Mouse (Mus musculus): ENCODE measurements around the gene Olfr464. TPM values are rescaled to one million over a fixed set of nuclear protein-coding genes. Genes with fewer than 3 reads are reported as not detected.
"Not testable (repeated sequence)": the region's sequence is repeated elsewhere in the genome, so short reads cannot be mapped to it uniquely, and the experiment has no call there.

The Olfr464 gene
- polyA plus RNA-seq, 1 experiment from 2014 or later = not detected

DNA sequence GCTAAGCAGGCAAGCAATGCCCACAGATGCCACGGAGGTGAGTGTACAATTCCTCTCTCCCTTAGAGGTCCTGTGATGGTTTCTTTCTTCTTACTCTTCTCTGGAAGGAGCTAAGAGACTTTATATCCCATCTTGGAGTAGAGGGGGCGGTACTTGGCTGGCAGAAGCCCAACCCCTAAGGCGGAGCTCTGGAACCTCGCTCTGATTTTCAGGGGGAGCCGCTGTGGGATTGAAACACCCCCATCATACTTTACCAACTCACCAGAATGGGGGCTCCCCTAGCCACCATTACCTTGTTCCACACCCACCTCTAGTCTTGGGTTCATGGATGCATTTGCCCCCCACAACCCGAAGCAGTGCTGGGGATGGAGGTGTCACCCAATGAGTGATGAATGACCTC is 45.3 kb downstream of the Olfr464 start, which contains the start of gene Epx:
Gene Epx (minus strand): TSS at position 101 of the 400 bp plus-strand sequence.
- WGBS = 88% methylated on average over 6 of the region's 6 CpGs
- H3K36me3 ChIP-seq (ENCODE audit: insufficient read depth, low read length) = no peaks in the 10 kb centered on the region
- H3K27me3 ChIP-seq (ENCODE audit: insufficient read depth, low read length) = no peaks in the 10 kb centered on the region

DNA sequence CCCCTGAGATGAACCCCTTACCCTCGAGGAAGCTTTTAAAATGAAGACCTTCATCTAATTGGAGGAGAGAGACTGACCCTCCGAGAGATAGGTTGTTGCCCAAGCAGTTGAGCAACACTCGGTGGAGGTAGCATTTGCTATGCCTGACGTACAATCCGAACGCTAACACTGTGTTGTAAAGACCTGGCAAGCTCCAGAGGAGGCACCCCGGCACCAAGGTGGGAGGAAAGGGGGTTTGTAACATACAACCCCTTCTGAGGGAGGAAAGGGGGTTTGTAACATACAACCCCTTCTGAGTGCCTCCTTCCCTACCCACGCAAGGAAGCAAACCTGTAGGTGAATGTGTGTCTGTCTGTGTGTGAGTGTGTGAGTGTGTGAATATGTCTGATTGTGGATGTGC is 49.0 kb downstream of the Olfr464 start:
- WGBS = 27% methylated on average over 8 of the region's 8 CpGs
- Histone ChIP-seq H3K9me3 (ENCODE audit: low read length) (no peaks in the 10 kb centered on the region), H3K9ac (replicated peaks; ENCODE audit: low read length) (no peak overlapping the region), H3K27me3 (ENCODE audit: insufficient read depth, low read length) (no peaks in the 10 kb centered on the region), H3K4me2 (replicated peaks; ENCODE audit: low read depth, low read length) (no peak overlapping the region), H3K27ac (ENCODE audit: low read length) (no peak overlapping the region), H3K4me3 (ENCODE audit: low read length) (no peak overlapping the region), H3K36me3 (ENCODE audit: insufficient read depth, low read length) (no peaks in the 10 kb centered on the region), H3K4me1 (ENCODE audit: insufficient read depth, low read length) (no peaks in the 10 kb centered on the region)
- ATAC-seq (ENCODE audit: low FRiP score, low TSS enrichment) = no peak

More for the DNA sequence above, 45.3 kb downstream of the Olfr464 start, which contains the start of gene Epx:
- ATAC-seq (ENCODE audit: low FRiP score, low TSS enrichment) = no peak
- no peak within 1 kb of the TSS for H3K4me2 ChIP-seq (replicated peaks; ENCODE audit: low read depth, low read length)
- no peak within 1 kb of the TSS for H3K4me3 ChIP-seq (ENCODE audit: low read length)
- no peak within 1 kb of the TSS for H3K27ac ChIP-seq (ENCODE audit: low read length)
- no peaks in the 10 kb centered on the region for H3K9me3 ChIP-seq (ENCODE audit: low read length)
- no peak within 1 kb of the TSS for H3K9ac ChIP-seq (replicated peaks; ENCODE audit: low read length)
- H3K4me1 ChIP-seq (ENCODE audit: insufficient read depth, low read length) = no peaks in the 10 kb centered on the region

DNA sequence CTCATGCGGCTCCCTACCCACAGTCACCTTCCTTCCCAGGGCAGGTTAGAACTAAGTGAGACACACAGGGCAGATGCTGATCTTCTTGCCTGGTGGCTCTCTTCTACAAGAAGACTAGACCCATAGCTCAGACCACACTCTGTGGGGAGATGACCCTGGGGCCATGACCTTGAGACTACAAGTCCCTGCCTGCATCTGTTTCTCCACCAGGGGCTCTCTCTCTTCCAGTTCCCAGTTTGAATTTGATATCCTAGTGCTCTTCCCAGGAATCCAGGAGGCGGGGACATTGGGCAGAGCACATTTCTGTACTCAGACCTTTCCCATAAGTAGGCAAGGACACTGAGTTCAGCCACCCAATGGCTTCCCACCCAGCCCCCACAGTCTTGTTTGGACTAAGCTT is 50.7 kb downstream of the Olfr464 start:
- H3K27ac ChIP-seq (ENCODE audit: low read length) = no peak overlapping the region
- no peak overlapping the region for H3K4me3 ChIP-seq (ENCODE audit: low read length)
- H3K9ac ChIP-seq (replicated peaks; ENCODE audit: low read length) = no peak overlapping the region
- H3K9me3 ChIP-seq (ENCODE audit: low read length) = no peaks in the 10 kb centered on the region
- WGBS = 76% methylated on average over 2 of the region's 2 CpGs
- no peaks in the 10 kb centered on the region for H3K36me3 ChIP-seq (ENCODE audit: insufficient read depth, low read length)
- no peak overlapping the region for H3K4me2 ChIP-seq (replicated peaks; ENCODE audit: low read depth, low read length)
- ATAC-seq (ENCODE audit: low FRiP score, low TSS enrichment) = no peak
- H3K27me3 ChIP-seq (ENCODE audit: insufficient read depth, low read length) = no peaks in the 10 kb centered on the region
- H3K4me1 ChIP-seq (ENCODE audit: insufficient read depth, low read length) = no peaks in the 10 kb centered on the region

DNA sequence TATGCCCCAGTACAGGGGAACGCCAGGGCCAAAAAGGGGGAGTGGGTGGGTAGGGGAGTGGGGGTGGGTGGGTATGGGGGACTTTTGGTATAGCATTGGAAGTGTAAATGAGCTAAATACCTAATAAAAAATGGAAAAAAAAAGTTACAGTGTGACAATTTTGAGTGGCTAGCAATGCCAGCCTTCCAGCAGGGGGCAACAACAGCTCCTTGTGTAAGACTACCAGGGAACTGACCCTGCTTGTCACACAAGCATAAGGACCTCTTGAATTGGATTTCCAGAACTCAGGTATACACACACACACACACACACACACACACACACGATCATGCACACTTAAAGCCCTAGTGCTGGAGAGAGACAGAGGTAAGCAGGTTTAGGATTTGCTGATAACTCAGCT is 53.9 kb downstream of the Olfr464 start:
- not testable (repeated sequence) for H3K9me3 ChIP-seq (ENCODE audit: low read length); ATAC-seq (ENCODE audit: low FRiP score, low TSS enrichment)

More for the DNA sequence above, 53.9 kb downstream of the Olfr464 start:
- H3K9ac ChIP-seq (replicated peaks; ENCODE audit: low read length); H3K4me3 ChIP-seq (ENCODE audit: low read length); H3K4me1 ChIP-seq (ENCODE audit: insufficient read depth, low read length); H3K36me3 ChIP-seq (ENCODE audit: insufficient read depth, low read length); H3K27me3 ChIP-seq (ENCODE audit: insufficient read depth, low read length); H3K4me2 ChIP-seq (replicated peaks; ENCODE audit: low read depth, low read length); H3K27ac ChIP-seq (ENCODE audit: low read length): not testable (repeated sequence)
- WGBS = 83% methylated on average over 1 of the region's 2 CpGs

Other genes starting within 250 kb of the Olfr464 start
- gene Supt4a, start 183.4 kb downstream of the Olfr464 start, polyA plus RNA-seq (2015; fragmentation: Nextera tagmentation; extraction: Ambion mirVana) = 156 and 161 TPM in 2 replicates
- 4.7 and 5.6 TPM in 2 replicates for gene Tspoap1, start 160.4 kb downstream of the Olfr464 start, polyA plus RNA-seq (2015; fragmentation: Nextera tagmentation; extraction: Ambion mirVana)
- 1.1 and 1.3 TPM in 2 replicates for gene Mpo, start 127.4 kb downstream of the Olfr464 start, polyA plus RNA-seq (2015; fragmentation: Nextera tagmentation; extraction: Ambion mirVana)
- gene Lpo, start 92.7 kb downstream of the Olfr464 start, polyA plus RNA-seq (2015; fragmentation: Nextera tagmentation; extraction: Ambion mirVana) = 0.15 and 0.29 TPM in 2 replicates
- gene Mks1, start 67.8 kb downstream of the Olfr464 start, polyA plus RNA-seq (2015; fragmentation: Nextera tagmentation; extraction: Ambion mirVana) = 20.4 and 20.6 TPM in 2 replicates
- gene Epx, start 45.4 kb downstream of the Olfr464 start, polyA plus RNA-seq (2015; fragmentation: Nextera tagmentation; extraction: Ambion mirVana) = 0.39 and 0.64 TPM in 2 replicates
- not detected in 2 replicates for gene Olfr462, start 28.7 kb downstream of the Olfr464 start, polyA plus RNA-seq (2015; fragmentation: Nextera tagmentation; extraction: Ambion mirVana)
- gene Olfr463, start 23.6 kb downstream of the Olfr464 start, polyA plus RNA-seq (2015; fragmentation: Nextera tagmentation; extraction: Ambion mirVana) = not detected in 2 replicates
- 21.0 and 23.5 TPM in 2 replicates for gene Dynll2, start 66.6 kb upstream of the Olfr464 start, polyA plus RNA-seq (2015; fragmentation: Nextera tagmentation; extraction: Ambion mirVana)
- gene Srsf1, start 126.4 kb upstream of the Olfr464 start, polyA plus RNA-seq (2015; fragmentation: Nextera tagmentation; extraction: Ambion mirVana) = 283 and 306 TPM in 2 replicates
- 40.2 and 44.3 TPM in 2 replicates for gene Vezf1, start 147.3 kb upstream of the Olfr464 start, polyA plus RNA-seq (2015; fragmentation: Nextera tagmentation; extraction: Ambion mirVana)
- 14.6 and 14.7 TPM in 2 replicates for gene Cuedc1, start 177.1 kb upstream of the Olfr464 start, polyA plus RNA-seq (2015; fragmentation: Nextera tagmentation; extraction: Ambion mirVana)